Comparison of ENCODE assay signal across 24 mouse cellular contexts in the genomic region with DNA sequence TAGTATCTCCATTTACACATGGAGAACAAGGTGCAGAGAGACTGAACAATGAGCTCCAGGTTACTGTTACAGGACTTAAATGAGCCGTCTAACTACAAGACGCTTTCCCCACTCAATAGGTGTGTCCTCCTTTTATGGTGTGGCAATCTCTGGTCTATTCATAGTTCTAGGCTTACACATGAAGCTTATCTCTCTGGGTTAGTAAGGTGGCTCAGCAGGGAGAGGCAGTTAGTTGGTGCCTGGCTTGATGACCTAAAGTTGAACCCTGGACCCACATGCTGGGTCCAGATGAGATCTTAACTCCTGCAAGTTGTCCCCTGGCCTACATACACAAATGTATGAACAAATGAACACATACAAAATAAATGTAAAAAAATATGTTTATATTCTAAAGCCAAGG. TPM values are rescaled to one million over a fixed set of nuclear protein-coding genes. Genes with fewer than 3 reads are reported as not detected.
DNase-seq lines count a peak whose midpoint lies in the region; ATAC-seq and TF ChIP-seq lines count a peak whose summit lies in the region.
"Had no signal": no experiment of that assay in that cellular context is flagged by ENCODE, and none has a peak within 500 bp of the region (broad histone marks: within the 10 kb centered on the region; RNA-seq: fewer than 3 reads in every experiment).

No protein-coding gene starts in this region.

- TF ChIP-seq CTCF in intestine, postnatal 0 days (IDR thresholded peaks at IDR 0.05; ENCODE audit: low read depth): no peak

- no peak for ATAC-seq in heart, embryonic 11.5 days (replicated peaks; ENCODE audit: insufficient number of reproducible peaks, low FRiP score, low TSS enrichment)
- peak; percentile 95 for ATAC-seq in intestine, postnatal 0 days
- ATAC-seq in megakaryocyte-erythroid progenitor cell, adult 5-6 weeks (replicated peaks; ENCODE audit: low FRiP score, low TSS enrichment, poor library complexity, severe bottlenecking): peak; percentile 85
- ATAC-seq: activated CD4-positive, CD25-positive, alpha-beta regulatory T cell, adult 4 months had no signal

- intact Hi-C loops in heart, postnatal 36 days (cut with DNase I): no loop called here

- 41% methylated on average over 2 of the region's 2 CpGs for WGBS in heart, embryonic 11.5 days (ENCODE audit: insufficient replicate concordance)
- WGBS in intestine, postnatal 0 days: 51% methylated on average over 2 of the region's 2 CpGs

- no peak overlapping the region for H3K4me2 ChIP-seq in heart, embryonic 11.5 days
- H3K4me2 ChIP-seq in intestine, postnatal 0 days (replicated peaks; ENCODE audit: low read depth): no peak overlapping the region
- H3K4me2 ChIP-seq: embryonic facial prominence, embryonic 13.5 days; kidney, embryonic 15.5 days; liver, embryonic 15.5 days; midbrain, embryonic 11.5 days; neural tube, embryonic 13.5 days had no signal

- peaks cover 14% of the 10 kb centered on the region; the same call in 1 of the 2 replicates for H3K4me1 ChIP-seq in heart, embryonic 11.5 days (ENCODE audit: control insufficient read depth, insufficient read depth, low read length)
- no peaks in the 10 kb centered on the region for H3K4me1 ChIP-seq in intestine, postnatal 0 days (replicated peaks; ENCODE audit: control insufficient read depth, insufficient read depth, low read length)
- H3K4me1 ChIP-seq: embryonic facial prominence, embryonic 13.5 days; hindbrain, embryonic 10.5 days; kidney, embryonic 15.5 days; neural tube, embryonic 13.5 days had no signal

- no peak overlapping the region for H3K9ac ChIP-seq in heart, embryonic 11.5 days (ENCODE audit: low read depth, low read length)
- no peak overlapping the region for H3K9ac ChIP-seq in intestine, postnatal 0 days (ENCODE audit: low read depth, low read length)
- H3K9ac ChIP-seq: embryonic facial prominence, embryonic 13.5 days; kidney, embryonic 15.5 days; liver, embryonic 15.5 days; neural tube, embryonic 13.5 days had no signal

- H3K9me3 ChIP-seq in heart, embryonic 11.5 days (replicated peaks; ENCODE audit: control insufficient read depth, low read length): no peaks in the 10 kb centered on the region
- H3K9me3 ChIP-seq in intestine, postnatal 0 days (ENCODE audit: control insufficient read depth): no peaks in the 10 kb centered on the region
- H3K9me3 ChIP-seq: embryonic facial prominence, embryonic 13.5 days; hindbrain, embryonic 10.5 days; kidney, embryonic 15.5 days; liver, embryonic 15.5 days; neural tube, embryonic 13.5 days had no signal

- H3K4me3 ChIP-seq in heart, embryonic 11.5 days (ENCODE audit: low read depth, low read length): no peak overlapping the region
- H3K4me3 ChIP-seq in intestine, postnatal 0 days (ENCODE audit: low read depth, low read length): no peak overlapping the region
- H3K4me3 ChIP-seq: embryonic facial prominence, embryonic 13.5 days; hindbrain, embryonic 10.5 days; kidney, embryonic 15.5 days; layer of hippocampus, adult 2 months; liver, embryonic 15.5 days; neural tube, embryonic 13.5 days had no signal

- H3K27me3 ChIP-seq in heart, embryonic 11.5 days (ENCODE audit: control insufficient read depth, insufficient read depth, low read length): no peaks in the 10 kb centered on the region
- H3K27me3 ChIP-seq in intestine, postnatal 0 days (replicated peaks; ENCODE audit: control insufficient read depth, insufficient read depth, low read length): no peaks in the 10 kb centered on the region
- H3K27me3 ChIP-seq: embryonic facial prominence, embryonic 13.5 days; kidney, embryonic 15.5 days; liver, embryonic 15.5 days; neural tube, embryonic 13.5 days had no signal

- H3K36me3 ChIP-seq in heart, embryonic 11.5 days (ENCODE audit: control insufficient read depth, insufficient read depth, low read length): peaks cover 11% of the 10 kb centered on the region
- H3K36me3 ChIP-seq in intestine, postnatal 0 days (ENCODE audit: control insufficient read depth, insufficient read depth): peaks cover 35% of the 10 kb centered on the region

- no peak for DNase-seq in heart, postnatal 36 days
- DNase-seq in gonadal fat pad, adult 2 months (ENCODE audit: low read depth): peak; percentile 13
- DNase-seq in kidney, postnatal 36 days: no peak
- no peak for DNase-seq in gastrocnemius, postnatal 4 days (ENCODE audit: low spot score in 2 of 2)
- no peak for DNase-seq in lung, postnatal 36 days
- DNase-seq: adrenal gland, postnatal 36 days; cerebellum, adult 8-10 months; left cerebral cortex, postnatal 4 days; lung, postnatal 14 days; thymus, adult 18-20 months had no signal

- peak overlapping the region; percentile 84 for H3K27ac ChIP-seq in heart, embryonic 11.5 days (ENCODE audit: low read depth, low read length)
- peak overlapping the region; percentile 63 for H3K27ac ChIP-seq in intestine, postnatal 0 days (ENCODE audit: low read depth, low read length)
- H3K27ac ChIP-seq: embryonic facial prominence, embryonic 13.5 days; hindbrain, embryonic 10.5 days; kidney, embryonic 15.5 days; layer of hippocampus, adult 2 months; liver, embryonic 15.5 days; neural tube, embryonic 13.5 days had no signal

RNA-seq across cellular contexts. Expression of a gene that starts 24.3 kb away (rescaled TPM):
- 3.2 and 3.8 TPM in 2 replicates for polyA plus RNA-seq in heart, embryonic 11.5 days (2014; fragmentation: Nextera tagmentation; extraction: Ambion mirVana)
- total RNA-seq in heart, postnatal 36 days (2021): under 1 TPM; 0.38 to 0.44 TPM
- 0.04 TPM in 1 of 2 replicates, not detected in the other for polyA plus RNA-seq in gonadal fat pad, adult 2 months (2012; rRNA removed)
- polyA plus RNA-seq in intestine, postnatal 0 days (2015; fragmentation: Nextera tagmentation; extraction: Ambion mirVana): 292 and 346 TPM in 2 replicates
- total RNA-seq in megakaryocyte-erythroid progenitor cell, adult 5-6 weeks (2014; fragmentation: Nextera tagmentation): 2.7 TPM in 1 of 2 replicates, not detected in the other
- 0.53 and 1.3 TPM in 2 replicates for total RNA-seq in megakaryocyte-erythroid progenitor cell, adult 5-6 weeks (2017)
- total RNA-seq in gastrocnemius, postnatal 4 days (2021): not detected
- total RNA-seq: gastrocnemius, adult 8-10 months; layer of hippocampus, adult 2 months; left cerebral cortex, adult 18-20 months; left cerebral cortex, postnatal 4 days had no signal
- polyA plus RNA-seq: activated CD4-positive, CD25-positive, alpha-beta regulatory T cell, adult 4 months; neural tube, embryonic 13.5 days had no signal

RNA-seq across cellular contexts. Expression of a gene that starts 32.6 kb away (rescaled TPM):
- polyA plus RNA-seq in heart, embryonic 11.5 days (2014; fragmentation: Nextera tagmentation; extraction: Ambion mirVana): 0.27 TPM in 1 of 2 replicates, not detected in the other
- not detected for total RNA-seq in heart, postnatal 36 days (2021)
- polyA plus RNA-seq in gonadal fat pad, adult 2 months (2012; rRNA removed): 0.25 and 0.30 TPM in 2 replicates
- 3.8 and 4.7 TPM in 2 replicates for polyA plus RNA-seq in intestine, postnatal 0 days (2015; fragmentation: Nextera tagmentation; extraction: Ambion mirVana)
- total RNA-seq in megakaryocyte-erythroid progenitor cell, adult 5-6 weeks (2014; fragmentation: Nextera tagmentation): 1.2 TPM in 1 of 2 replicates, not detected in the other
- not detected in 2 replicates for total RNA-seq in megakaryocyte-erythroid progenitor cell, adult 5-6 weeks (2017)
- total RNA-seq in gastrocnemius, postnatal 4 days (2021): not detected
- total RNA-seq: adrenal gland, postnatal 36 days; gastrocnemius, adult 8-10 months; layer of hippocampus, adult 2 months; left cerebral cortex, adult 18-20 months; left cerebral cortex, postnatal 4 days had no signal
- polyA plus RNA-seq: activated CD4-positive, CD25-positive, alpha-beta regulatory T cell, adult 4 months; cortical plate, adult 2 months; embryonic facial prominence, embryonic 13.5 days; hindbrain, embryonic 10.5 days; kidney, embryonic 15.5 days; liver, embryonic 15.5 days; midbrain, embryonic 11.5 days; neural tube, embryonic 13.5 days had no signal

RNA-seq across cellular contexts. Expression of a gene that starts 32.7 kb away (rescaled TPM):
- polyA plus RNA-seq in heart, embryonic 11.5 days (2014; fragmentation: Nextera tagmentation; extraction: Ambion mirVana): 38.0 and 41.8 TPM in 2 replicates
- 100 to 1,000 TPM; 127 to 141 TPM for total RNA-seq in heart, postnatal 36 days (2021)
- 27.9 and 33.0 TPM in 2 replicates for polyA plus RNA-seq in gonadal fat pad, adult 2 months (2012; rRNA removed)
- 114 and 120 TPM in 2 replicates for polyA plus RNA-seq in intestine, postnatal 0 days (2015; fragmentation: Nextera tagmentation; extraction: Ambion mirVana)
- 68.8 and 73.7 TPM in 2 replicates for total RNA-seq in megakaryocyte-erythroid progenitor cell, adult 5-6 weeks (2014; fragmentation: Nextera tagmentation)
- total RNA-seq in megakaryocyte-erythroid progenitor cell, adult 5-6 weeks (2017): 69.0 and 78.2 TPM in 2 replicates
- total RNA-seq in gastrocnemius, postnatal 4 days (2021): 10 to 100 TPM; 62.8 to 82.8 TPM

RNA-seq across cellular contexts. Expression of a gene that starts 43.9 kb away (rescaled TPM):
- polyA plus RNA-seq in heart, embryonic 11.5 days (2014; fragmentation: Nextera tagmentation; extraction: Ambion mirVana): 25.4 and 26.0 TPM in 2 replicates
- total RNA-seq in heart, postnatal 36 days (2021): 1 to 10 TPM; 6.3 to 8.3 TPM
- polyA plus RNA-seq in gonadal fat pad, adult 2 months (2012; rRNA removed): 9.8 and 10.8 TPM in 2 replicates
- 29.4 and 30.2 TPM in 2 replicates for polyA plus RNA-seq in intestine, postnatal 0 days (2015; fragmentation: Nextera tagmentation; extraction: Ambion mirVana)
- 7.1 and 11.1 TPM in 2 replicates for total RNA-seq in megakaryocyte-erythroid progenitor cell, adult 5-6 weeks (2014; fragmentation: Nextera tagmentation)
- 14.3 and 17.2 TPM in 2 replicates for total RNA-seq in megakaryocyte-erythroid progenitor cell, adult 5-6 weeks (2017)
- 1 to 10 TPM; 4.6 to 4.8 TPM for total RNA-seq in gastrocnemius, postnatal 4 days (2021)
